Mouse (Mus musculus) CH12F3 (cell line): ENCODE measurements around the gene Vmn1r62.
"Not testable (repeated sequence)": the region's sequence is repeated elsewhere in the genome, so short reads cannot be mapped to it uniquely, and the experiment has no call there.

ENCODE experiments used
- in situ Hi-C: fragments of 300-500 bp; cut with MboI; formaldehyde crosslinking; loops from 2 replicates; pipeline ENCODE4 v1.14.3; 2020; ENCODE audit warnings: low sequenced_read_pairs

Gene Vmn1r62

GRCm38 (mm10) chr7:5673331-5673730 is at the start of gene Vmn1r62:
Gene Vmn1r62 (plus strand): TSS chr7:5673631.
- in situ Hi-C loops = not testable (repeated sequence)
